Mouse (Mus musculus): Measurements from ENCODE around the gene Tnfsf12.
"Not testable (repeated sequence)": the region's sequence is repeated elsewhere in the genome, so short reads cannot be mapped to it uniquely, and the experiment has no call there.

Tnfsf12 gene

GRCm38 (mm10) chr11:69704613-69705010 is 9.0 kb upstream of the Tnfsf12 start:
- no peak for DNase-seq (ENCODE audit: low read depth, low spot score)

GRCm38 (mm10) chr11:69703814-69704612 is 8.4 kb upstream of the Tnfsf12 start:
- DNase-seq (ENCODE audit: low read depth, low spot score), result no peak

- DNase-seq (ENCODE audit: low read depth, low spot score), result not testable (repeated sequence)
Measured at GRCm38 (mm10) chr11:69703381-69703780, 7.7 kb upstream of the Tnfsf12 start.

- DNase-seq (ENCODE audit: low read depth, low spot score), result not testable (repeated sequence)
Measured at GRCm38 (mm10) chr11:69702886-69703285, 7.2 kb upstream of the Tnfsf12 start.

GRCm38 (mm10) chr11:69699595-69699994 is 3.9 kb upstream of the Tnfsf12 start:
- DNase-seq (ENCODE audit: low read depth, low spot score), result no peak

GRCm38 (mm10) chr11:69698574-69698973 is 2.9 kb upstream of the Tnfsf12 start:
- DNase-seq (ENCODE audit: low read depth, low spot score), result no peak

GRCm38 (mm10) chr11:69697396-69697795 is 1.7 kb upstream of the Tnfsf12 start:
- DNase-seq (ENCODE audit: low read depth, low spot score), result no peak

- no peak for DNase-seq (ENCODE audit: low read depth, low spot score)
Measured at GRCm38 (mm10) chr11:69695046-69695360, 646 bp downstream of the Tnfsf12 start.

GRCm38 (mm10) chr11:69693421-69693965 is 2.2 kb downstream of the Tnfsf12 start:
- no peak for DNase-seq (ENCODE audit: low read depth, low spot score)

GRCm38 (mm10) chr11:69692863-69693262 is 2.8 kb downstream of the Tnfsf12 start:
- no peak for DNase-seq (ENCODE audit: low read depth, low spot score)

GRCm38 (mm10) chr11:69692196-69692811 is 3.3 kb downstream of the Tnfsf12 start:
- DNase-seq (ENCODE audit: low read depth, low spot score), result no peak

GRCm38 (mm10) chr11:69689891-69690290 is 5.8 kb downstream of the Tnfsf12 start:
- DNase-seq (ENCODE audit: low read depth, low spot score), result no peak

GRCm38 (mm10) chr11:69687061-69687460 is 8.6 kb downstream of the Tnfsf12 start:
- DNase-seq (ENCODE audit: low read depth, low spot score), result no peak

GRCm38 (mm10) chr11:69686377-69686776 is 9.3 kb downstream of the Tnfsf12 start:
- no peak for DNase-seq (ENCODE audit: low read depth, low spot score)

GRCm38 (mm10) chr11:69685526-69686148 is 10.0 kb downstream of the Tnfsf12 start, which contains the start of gene Tnfsf13:
Tnfsf13 (minus strand) TSS chr11:69685784.
- no peak for DNase-seq (ENCODE audit: low read depth, low spot score)

- DNase-seq (ENCODE audit: low read depth, low spot score), result no peak
Measured at GRCm38 (mm10) chr11:69684936-69685335, 10.7 kb downstream of the Tnfsf12 start.

GRCm38 (mm10) chr11:69684128-69684745 is 11.4 kb downstream of the Tnfsf12 start:
- DNase-seq (ENCODE audit: low read depth, low spot score), result no peak

- no peak for DNase-seq (ENCODE audit: low read depth, low spot score)
Measured at GRCm38 (mm10) chr11:69683576-69683975, 12.1 kb downstream of the Tnfsf12 start.

GRCm38 (mm10) chr11:69682840-69683533 is 12.7 kb downstream of the Tnfsf12 start:
- DNase-seq (ENCODE audit: low read depth, low spot score), result peak; percentile 64

GRCm38 (mm10) chr11:69682209-69682839 is 13.3 kb downstream of the Tnfsf12 start:
- no peak for DNase-seq (ENCODE audit: low read depth, low spot score)
